Mouse (Mus musculus): ENCODE results near the gene G6pc2. TPM values are rescaled to one million over a fixed set of nuclear protein-coding genes. Genes with fewer than 3 reads are reported as not detected.

G6pc2 gene
- total RNA-seq, 2 experiments from 2014 or later = not detected

DNA sequence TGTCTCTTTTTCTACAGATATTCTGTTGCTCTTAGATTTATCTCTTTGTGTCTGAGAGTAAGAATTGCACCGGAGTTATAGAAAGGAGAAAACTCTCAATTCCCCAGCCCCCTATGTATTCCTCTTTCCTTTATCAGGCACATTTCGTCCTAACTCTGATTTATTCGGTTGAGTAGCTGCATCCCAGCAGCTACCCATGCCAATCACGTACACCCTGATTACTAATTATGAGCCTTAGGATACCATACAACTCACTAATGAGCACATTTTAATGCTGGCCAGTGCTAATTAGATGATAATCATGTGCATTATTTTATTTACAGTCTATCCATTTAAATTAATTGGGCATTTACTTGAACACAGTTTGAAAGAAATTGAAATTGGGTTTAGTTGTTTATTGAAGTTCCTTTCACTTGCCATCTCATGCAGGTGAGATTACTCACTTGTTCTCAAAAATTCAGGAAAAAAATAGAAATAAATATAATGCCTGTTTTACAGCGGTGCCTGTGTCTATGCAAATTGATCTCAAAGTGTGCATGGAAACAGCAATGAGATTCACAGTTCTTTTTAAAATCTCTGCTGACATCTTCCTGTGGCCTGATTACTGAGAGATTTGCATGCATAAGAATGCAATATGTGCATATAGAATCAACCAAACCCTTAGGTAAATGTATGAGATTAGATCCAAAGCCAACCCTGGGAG, 24.3 kb downstream of the G6pc2 start:
- DNase-seq = no peak
- intact Hi-C loops (cut with DNase I) = no loop called here

DNA sequence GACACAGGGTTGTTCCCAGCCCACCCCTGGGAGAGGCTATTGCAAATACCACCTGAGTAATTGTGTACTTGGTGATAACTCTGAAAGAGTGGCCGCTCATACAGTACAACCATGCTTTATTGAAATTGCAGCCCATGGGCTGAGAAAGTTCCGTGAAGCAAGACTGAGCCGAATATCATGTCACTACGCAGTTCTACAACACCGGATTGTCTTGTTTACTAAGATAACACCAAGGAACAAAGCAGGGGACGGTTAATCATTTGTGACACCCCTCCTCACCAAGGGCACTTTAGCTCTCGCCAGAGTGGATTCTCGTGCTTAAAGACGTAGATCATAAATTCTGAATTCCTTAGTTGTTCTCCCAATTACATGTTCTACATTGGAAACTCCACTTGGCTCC, 28.4 kb downstream of the G6pc2 start:
- intact Hi-C loops (cut with DNase I) = no loop called here
- no peak for DNase-seq

DNA sequence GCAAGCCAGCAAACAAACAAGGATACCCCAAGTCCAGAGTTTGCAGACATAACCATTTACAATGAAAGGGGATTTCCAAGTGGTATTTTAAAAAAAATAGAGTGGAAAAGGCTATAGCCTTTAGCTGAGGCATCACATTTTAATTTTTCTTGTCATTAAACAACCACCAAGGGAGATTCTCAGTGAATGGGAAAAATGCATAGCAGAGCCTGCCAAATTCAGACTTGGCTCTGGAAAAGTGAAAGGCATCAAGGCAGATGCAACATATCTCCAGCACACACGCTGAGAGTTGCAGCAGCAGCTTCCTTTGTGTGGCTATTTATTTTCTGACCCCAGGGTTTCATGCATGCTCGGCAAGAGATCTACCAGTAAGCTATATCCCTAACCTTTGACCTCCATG, 34.1 kb downstream of the G6pc2 start:
- DNase-seq = peak in 1 of 2 experiments; percentile 2
- intact Hi-C loops (cut with DNase I) = no loop called here

DNA sequence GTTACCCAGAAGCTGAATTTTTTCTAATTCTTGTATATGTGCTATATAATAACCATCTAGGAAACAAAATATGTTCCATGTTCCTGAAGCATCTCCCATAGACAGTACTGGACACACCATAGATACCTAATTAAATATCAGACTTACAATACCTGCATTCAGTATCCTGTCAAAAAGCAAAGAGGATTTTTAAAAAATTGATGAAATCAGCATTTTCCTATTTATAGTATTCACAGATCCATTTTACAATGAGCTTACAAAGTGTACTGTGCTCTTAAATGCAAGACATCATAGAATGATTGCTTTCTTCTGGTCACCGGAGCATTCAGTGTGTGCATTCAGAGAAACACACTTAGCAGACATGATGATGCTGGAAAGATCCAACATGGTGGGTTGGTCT, 36.2 kb downstream of the G6pc2 start:
- intact Hi-C loops (cut with DNase I) = no loop called here

DNA sequence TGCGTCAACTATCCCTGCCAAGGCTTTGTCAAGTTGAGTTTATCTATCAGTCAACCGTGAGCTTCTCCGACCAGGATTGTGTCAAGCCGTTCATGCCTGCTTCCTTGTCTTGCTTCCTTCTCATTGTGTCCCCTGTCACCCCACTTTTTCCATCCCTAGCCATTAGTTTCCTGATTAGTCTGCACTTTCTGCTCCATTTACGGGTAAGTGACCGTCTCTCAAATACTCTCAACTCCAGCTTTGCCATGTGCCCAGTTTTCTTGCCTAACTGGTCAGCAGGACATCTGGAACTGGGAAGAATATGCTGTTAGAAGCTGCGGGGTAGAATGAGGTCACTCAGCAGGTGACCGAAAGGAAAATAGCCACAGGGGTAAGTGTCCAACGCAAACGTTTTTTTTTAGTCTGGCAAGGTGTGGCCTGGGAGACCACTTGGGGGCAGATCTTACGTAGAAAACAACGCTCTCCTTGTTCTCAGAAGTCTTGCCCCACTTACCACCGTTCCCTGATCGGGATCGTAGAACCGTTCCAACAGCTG, 37.4 kb downstream of the G6pc2 start:
- no peak for DNase-seq
- intact Hi-C loops (cut with DNase I) = no loop called here

More for the DNA sequence above, 36.2 kb downstream of the G6pc2 start:
- DNase-seq = no peak

DNA sequence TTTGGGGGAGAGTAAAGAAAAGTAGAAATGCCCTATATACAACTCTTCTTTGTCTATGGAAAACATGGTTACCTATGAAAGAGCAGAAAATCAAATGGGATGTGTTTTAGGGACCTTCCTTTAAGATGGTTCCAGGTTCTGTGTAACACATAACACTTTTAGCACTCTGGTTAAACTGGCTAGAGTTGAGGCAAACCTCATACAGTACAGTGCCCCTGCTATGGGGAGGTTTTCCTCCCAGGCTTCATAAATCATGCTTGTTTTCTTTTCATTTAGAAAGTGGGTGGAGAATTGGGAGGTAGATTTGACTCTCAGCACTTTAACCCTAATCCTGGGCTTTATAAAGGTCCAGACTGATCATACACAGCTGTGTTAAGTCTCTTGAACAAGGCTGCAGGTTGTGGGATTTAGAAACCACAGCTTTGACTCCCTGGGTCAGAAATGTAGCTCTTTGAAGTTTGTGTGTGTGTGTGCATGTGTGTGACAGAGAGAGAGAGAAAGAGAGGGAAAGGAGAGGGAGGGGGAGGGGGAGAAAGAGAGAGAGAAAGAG, 53.3 kb downstream of the G6pc2 start:
- intact Hi-C loops (cut with DNase I) = no loop called here
- no peak for DNase-seq

DNA sequence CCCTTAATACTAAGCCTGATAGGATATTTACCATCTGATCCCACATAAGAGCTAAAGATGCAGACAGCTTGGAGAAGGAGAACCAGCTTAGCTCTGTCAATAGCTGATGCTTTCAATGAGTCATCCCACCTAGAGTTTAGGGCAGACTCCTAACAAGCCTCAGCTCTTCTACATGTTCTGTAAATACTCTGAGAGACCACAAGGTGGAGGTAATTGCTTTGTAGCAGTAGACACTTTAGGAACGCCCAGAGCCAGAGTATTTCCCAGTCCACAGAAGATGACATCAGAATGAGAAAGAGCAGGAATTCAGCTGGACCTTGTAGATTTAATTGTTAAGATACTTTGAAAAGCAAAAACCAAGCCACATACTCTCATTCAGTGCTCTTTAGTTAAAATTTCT, 65.0 kb downstream of the G6pc2 start:
- intact Hi-C loops (cut with DNase I) = loop anchor here (2.0 kb wide), 1 partner anchor 153 kb away; no protein-coding TSS in a partner anchor
- peak in 1 of 2 experiments; percentile 1 for DNase-seq

Other genes with a start within 250 kb of the G6pc2 start
- 1 to 10 TPM; 8.1 to 8.6 TPM for gene Nostrin, start 75.3 kb upstream of the G6pc2 start, total RNA-seq (2021)
- 1 to 10 TPM; 3.9 to 7.4 TPM for gene Spc25, start 4.9 kb upstream of the G6pc2 start, total RNA-seq (2021)
- gene Abcb11, start 131.5 kb downstream of the G6pc2 start, total RNA-seq (2021) = not detected
- gene Dhrs9, start 169.4 kb downstream of the G6pc2 start, total RNA-seq (2021) = under 1 TPM; 0.39 to 0.91 TPM

Measured in heart, postnatal 14 days (tissue).